Mouse (Mus musculus) midbrain, embryonic 11.5 days (tissue): ENCODE results near the gene Runx2. TPM values are rescaled to one million over a fixed set of nuclear protein-coding genes. Genes with fewer than 3 reads are reported as not detected.

Experiments used
- ATAC-seq: fragments of 200-750 bp; cut with Nextera tagmentation; 2 replicates; pipeline ENCODE4 v1.8.0; 2017; ENCODE audit warnings: moderate TSS enrichment, moderate library complexity; ENCODE audit not compliant: low FRiP score
- DNase-seq: peaks from one replicate; pipeline ENCODE4 v3.0.0; 2015; ENCODE audit warnings: low spot score; ENCODE audit errors: missing footprints
- H3K27ac ChIP-seq: fragments of 300-500 bp; sonication (generic); 2 replicates; pipeline ENCODE4 v1.5.1; 2014; ENCODE audit warnings: low read depth, low read length
- H3K27me3 ChIP-seq: fragments of 300-500 bp; sonication (generic); 2 replicates; pipeline ENCODE4 v1.6.1; 2014; ENCODE audit warnings: mild to moderate bottlenecking, low read length, moderate library complexity, mixed read lengths; ENCODE audit not compliant: control insufficient read depth, insufficient read depth
- H3K36me3 ChIP-seq: fragments of 300-500 bp; sonication (generic); 2 replicates; pipeline ENCODE4 v1.6.1; 2014; ENCODE audit warnings: mild to moderate bottlenecking, low read length, moderate library complexity, mixed read lengths; ENCODE audit not compliant: control insufficient read depth, insufficient read depth
- H3K4me1 ChIP-seq: fragments of 300-500 bp; sonication (generic); 2 replicates; pipeline ENCODE4 v1.6.1; 2014; ENCODE audit warnings: low read length; ENCODE audit not compliant: control insufficient read depth, insufficient read depth
- H3K4me2 ChIP-seq: fragments of 300-500 bp; sonication (generic); 2 replicates; pipeline ENCODE4 v1.6.1; 2014; ENCODE audit warnings: mild to moderate bottlenecking, moderate library complexity
- H3K4me3 ChIP-seq: fragments of 300-500 bp; sonication (generic); 2 replicates; pipeline ENCODE4 v1.5.1; 2014; ENCODE audit warnings: low read depth, low read length
- H3K9ac ChIP-seq: fragments of 300-500 bp; sonication (generic); 2 replicates; pipeline ENCODE4 v1.6.1; 2014; ENCODE audit warnings: low read length
- H3K9me3 ChIP-seq: fragments of 300-500 bp; sonication (generic); 2 replicates; pipeline ENCODE4 v1.6.1; 2016; ENCODE audit warnings: low read length; ENCODE audit not compliant: control insufficient read depth
- WGBS: fragments of 180-500 bp; shearing (Covaris S2); extraction: QIAGEN DNeasy Blood & Tissue Kit; methylation state at CpG from one replicate; pipeline ENCODE4 v1.1.7; 2014; 5-methylcytosine and 5-hydroxymethylcytosine counted together
- polyA plus RNA-seq: library from polyadenylated mRNA; unstranded; fragments of >200 nt; fragmentation: Nextera tagmentation; extraction: Ambion mirVana; gene quantifications from 2 replicates; pipeline ENCODE4 v1.2.1, GENCODE M21; 2014

Runx2 gene
- polyA plus RNA-seq, 1 experiment from 2014 or later = 0.46 TPM

DNA sequence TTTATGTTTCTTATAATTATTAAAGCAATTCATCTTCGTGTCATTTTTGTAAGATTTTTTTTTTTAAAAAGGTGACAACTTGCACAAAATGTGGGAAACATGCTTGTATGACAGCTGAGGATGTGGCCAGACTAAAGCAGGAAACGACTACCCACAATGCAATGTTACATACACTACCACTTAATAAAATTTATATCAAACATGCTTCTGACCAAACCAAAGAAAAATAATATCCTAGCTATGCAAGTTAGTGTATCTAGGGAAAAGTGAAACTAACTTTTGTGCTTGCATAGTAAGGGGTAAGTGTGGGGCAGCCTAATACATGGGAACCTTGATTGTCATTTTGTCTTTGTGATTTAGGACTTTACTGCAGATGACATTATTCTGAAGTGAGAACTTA lies 4.2 kb upstream of the Runx2 start:
- Histone ChIP-seq H3K27me3 (no peaks in the 10 kb centered on the region), H3K4me2 (no peak overlapping the region), H3K36me3 (no peaks in the 10 kb centered on the region), H3K4me1 (no peaks in the 10 kb centered on the region), H3K4me3 (no peak overlapping the region), H3K9ac (no peak overlapping the region), H3K9me3 (no peaks in the 10 kb centered on the region), H3K27ac (no peak overlapping the region)
- 81% methylated on average over 2 of the region's 2 CpGs for WGBS
- DNase-seq (no peak), ATAC-seq (no peak)

DNA sequence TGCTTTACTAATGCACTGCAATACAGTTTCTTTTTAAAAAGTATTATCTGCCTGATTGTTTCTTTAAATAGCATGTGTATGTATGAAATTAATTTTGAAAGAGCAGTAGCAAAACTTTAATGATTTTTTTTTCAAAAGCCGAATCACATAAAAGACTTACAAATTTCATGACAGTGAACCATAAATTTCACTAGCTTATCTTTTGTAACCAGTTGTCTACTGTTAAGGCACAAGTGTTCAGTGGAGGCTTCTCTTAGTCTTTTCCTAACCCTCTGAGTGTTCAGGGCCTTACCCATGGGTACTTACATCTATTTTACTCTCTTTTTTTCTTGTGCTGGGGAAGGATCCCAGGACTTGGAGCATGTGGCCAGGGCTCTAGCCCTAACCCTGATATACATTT lies 7.6 kb downstream of the Runx2 start:
- DNase-seq = peak; percentile 74
- no peak overlapping the region for H3K9ac ChIP-seq
- ATAC-seq = no peak
- no peaks in the 10 kb centered on the region for H3K27me3 ChIP-seq
- no peaks in the 10 kb centered on the region for H3K9me3 ChIP-seq
- no peaks in the 10 kb centered on the region for H3K36me3 ChIP-seq
- H3K4me1 ChIP-seq = no peaks in the 10 kb centered on the region
- no peak overlapping the region for H3K27ac ChIP-seq
- no peak overlapping the region for H3K4me2 ChIP-seq
- no peak overlapping the region for H3K4me3 ChIP-seq
- WGBS = 98% methylated on average over 1 of the region's 1 CpGs

DNA sequence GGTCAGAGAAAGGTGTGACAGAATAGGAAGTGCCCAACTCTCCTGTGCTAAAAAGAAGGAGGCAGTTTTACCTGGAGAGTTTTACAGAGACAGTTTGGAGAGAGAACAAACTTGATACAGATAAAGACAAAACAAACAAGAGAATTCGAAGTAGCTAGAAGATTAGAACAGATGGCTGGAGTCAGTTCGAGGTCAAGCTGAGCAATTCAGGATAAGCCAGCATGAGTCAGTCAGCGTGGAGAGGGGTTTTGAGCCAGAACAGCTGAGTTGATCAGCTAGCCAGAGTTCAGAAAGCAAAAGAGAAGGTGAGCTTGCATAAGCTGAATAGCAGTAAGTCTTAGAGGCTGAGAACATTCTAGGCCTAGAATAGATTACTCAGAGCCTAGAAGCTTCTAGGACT lies 17.3 kb downstream of the Runx2 start:
- Histone ChIP-seq H3K4me1 (no peaks in the 10 kb centered on the region), H3K4me2 (no peak overlapping the region), H3K27me3 (no peaks in the 10 kb centered on the region), H3K36me3 (no peaks in the 10 kb centered on the region), H3K9me3 (no peaks in the 10 kb centered on the region), H3K4me3 (no peak overlapping the region), H3K9ac (no peak overlapping the region), H3K27ac (no peak overlapping the region)
- ATAC-seq (no peak), DNase-seq (no peak)
- 52% methylated on average over 3 of the region's 3 CpGs for WGBS

DNA sequence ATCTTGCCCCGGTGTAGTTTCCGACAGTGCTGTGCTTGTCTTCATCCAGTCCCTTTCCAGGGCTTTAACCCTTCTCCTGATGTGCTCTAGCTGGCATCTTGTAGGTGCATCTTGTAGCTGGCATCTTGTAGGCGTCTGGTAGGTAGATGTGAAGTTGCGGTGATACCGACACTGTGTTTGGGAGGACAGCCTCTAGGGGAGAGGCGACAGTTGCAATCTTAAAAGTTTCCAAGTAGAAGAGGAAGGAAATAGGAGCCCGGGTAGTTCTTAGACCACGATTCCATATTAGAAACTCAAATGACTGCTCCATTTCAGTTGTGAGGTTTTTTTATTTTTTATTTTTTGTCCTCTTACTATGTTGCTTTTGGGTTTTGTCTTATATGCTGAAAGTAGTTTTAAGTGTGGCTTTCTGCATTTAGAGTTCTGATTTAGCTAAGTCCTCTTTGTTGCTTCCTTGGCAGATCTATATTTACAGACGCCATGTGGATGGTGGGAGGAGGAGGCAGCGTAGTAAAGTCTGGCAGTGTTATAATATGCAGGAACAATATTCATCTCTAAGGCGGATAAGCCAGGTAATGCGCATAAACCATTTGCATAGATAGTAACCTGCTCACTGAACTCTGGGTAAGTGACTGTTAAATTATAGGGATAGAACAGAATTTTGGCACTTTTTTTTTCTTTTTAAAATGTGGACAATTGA lies 22.2 kb downstream of the Runx2 start:
- 95% methylated on average over 12 of the region's 12 CpGs for WGBS
- no peak overlapping the region for H3K4me3 ChIP-seq
- H3K9me3 ChIP-seq = no peaks in the 10 kb centered on the region
- ATAC-seq (no peak), DNase-seq (peak; percentile 26)
- no peak overlapping the region for H3K27ac ChIP-seq
- H3K4me2 ChIP-seq = no peak overlapping the region
- H3K9ac ChIP-seq = no peak overlapping the region
- no peaks in the 10 kb centered on the region for H3K36me3 ChIP-seq
- H3K4me1 ChIP-seq = peaks cover 2% of the 10 kb centered on the region; the same call in 1 of the 2 replicates
- H3K27me3 ChIP-seq = no peaks in the 10 kb centered on the region

DNA sequence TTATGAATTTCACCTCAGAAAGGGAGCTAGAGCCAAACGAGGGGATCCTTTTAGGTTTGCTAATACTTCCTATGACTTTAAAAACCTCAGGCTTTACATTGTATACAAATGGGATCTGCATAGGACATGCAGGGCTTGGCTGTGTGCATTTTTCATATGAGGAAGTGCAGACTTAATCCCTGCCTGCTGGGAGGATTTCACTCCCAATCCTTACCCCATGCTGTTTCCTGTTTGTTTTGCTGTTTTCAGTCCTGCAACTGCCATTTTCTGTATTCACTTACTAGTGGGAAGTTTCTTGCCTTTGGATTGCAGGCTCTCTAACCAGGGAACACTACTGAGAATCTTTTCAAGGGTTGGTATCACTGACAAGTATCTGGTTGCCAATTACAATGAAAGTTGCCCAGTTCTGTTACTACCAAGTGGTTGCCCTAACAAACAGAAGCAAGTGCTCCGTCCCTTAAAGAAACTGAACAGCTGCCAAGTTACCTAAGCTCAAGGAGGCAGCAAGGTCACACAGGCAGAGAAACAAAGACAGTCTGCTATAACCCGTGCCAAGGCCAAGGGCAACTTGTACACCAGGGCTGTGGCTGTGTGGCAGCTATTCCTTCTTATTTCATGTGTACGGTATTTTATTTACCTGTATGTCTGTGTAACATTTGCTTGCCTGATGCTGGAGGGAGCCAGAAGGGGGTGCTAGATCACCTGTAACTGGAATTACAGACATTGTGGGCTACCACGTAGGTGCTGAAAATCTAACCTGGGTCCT lies 25.4 kb downstream of the Runx2 start:
- Histone ChIP-seq H3K4me2 (no peak overlapping the region), H3K27me3 (no peaks in the 10 kb centered on the region), H3K27ac (no peak overlapping the region), H3K9ac (no peak overlapping the region), H3K36me3 (no peaks in the 10 kb centered on the region), H3K9me3 (no peaks in the 10 kb centered on the region), H3K4me1 (peaks cover 2% of the 10 kb centered on the region; the same call in 1 of the 2 replicates), H3K4me3 (no peak overlapping the region)
- ATAC-seq (no peak), DNase-seq (peak; percentile 77)
- WGBS = 54% methylated on average over 5 of the region's 5 CpGs

DNA sequence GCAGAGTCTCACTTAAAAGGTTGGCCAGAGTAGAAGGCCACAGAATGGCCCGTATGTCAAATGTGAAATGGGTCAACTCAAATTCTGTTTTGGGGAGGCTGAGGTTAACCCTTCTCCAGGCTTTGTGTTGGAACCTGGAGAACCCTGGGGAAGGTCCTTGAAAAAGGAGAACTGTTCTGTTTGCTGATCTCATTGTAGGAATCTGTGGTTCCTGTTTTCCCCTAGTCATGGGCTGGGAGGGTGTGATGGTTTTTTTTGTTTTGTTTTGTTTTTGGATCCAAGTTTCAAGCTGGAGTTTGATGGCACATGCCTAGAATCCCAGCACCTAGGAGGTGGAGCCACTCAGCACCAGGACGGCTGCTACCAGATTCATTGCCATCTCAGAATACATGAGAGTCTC lies 31.5 kb downstream of the Runx2 start:
- no peaks in the 10 kb centered on the region for H3K36me3 ChIP-seq
- H3K27ac ChIP-seq = no peak overlapping the region
- no peak overlapping the region for H3K4me2 ChIP-seq
- H3K4me3 ChIP-seq = no peak overlapping the region
- no peaks in the 10 kb centered on the region for H3K27me3 ChIP-seq
- H3K9ac ChIP-seq = no peak overlapping the region
- ATAC-seq (no peak), DNase-seq (no peak)
- 0 out of 2 replicates have a peak, but pooled peaks cover 3% of the 10 kb centered on the region for H3K4me1 ChIP-seq
- WGBS = 78% methylated on average over 2 of the region's 2 CpGs
- H3K9me3 ChIP-seq = no peaks in the 10 kb centered on the region

DNA sequence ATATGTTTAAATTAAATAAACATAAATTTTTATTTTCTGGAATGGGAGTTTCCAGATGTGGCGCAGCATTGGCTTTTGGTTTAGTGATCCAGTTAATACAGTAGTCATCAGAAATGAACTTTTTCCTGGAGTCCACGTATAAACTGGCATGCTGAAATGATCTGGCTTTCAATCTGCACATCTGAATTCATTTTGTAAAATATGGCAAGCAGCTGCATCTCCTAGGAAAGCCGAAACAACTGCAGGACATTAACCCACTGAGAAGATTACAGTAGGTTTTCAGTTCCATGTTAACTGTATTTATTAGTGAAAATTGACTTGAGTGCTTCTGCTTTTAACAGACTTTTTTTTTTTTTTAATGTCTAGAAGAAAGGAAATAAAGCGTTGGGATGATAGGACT lies 32.2 kb downstream of the Runx2 start:
- H3K4me1 ChIP-seq = 0 out of 2 replicates have a peak, but pooled peaks cover 6% of the 10 kb centered on the region
- WGBS = 91% methylated on average over 4 of the region's 4 CpGs
- ATAC-seq = no peak
- no peaks in the 10 kb centered on the region for H3K36me3 ChIP-seq
- no peaks in the 10 kb centered on the region for H3K9me3 ChIP-seq
- H3K4me2 ChIP-seq = no peak overlapping the region
- peak; percentile 72 for DNase-seq
- no peaks in the 10 kb centered on the region for H3K27me3 ChIP-seq
- H3K27ac ChIP-seq = no peak overlapping the region
- H3K4me3 ChIP-seq = no peak overlapping the region
- H3K9ac ChIP-seq = no peak overlapping the region

DNA sequence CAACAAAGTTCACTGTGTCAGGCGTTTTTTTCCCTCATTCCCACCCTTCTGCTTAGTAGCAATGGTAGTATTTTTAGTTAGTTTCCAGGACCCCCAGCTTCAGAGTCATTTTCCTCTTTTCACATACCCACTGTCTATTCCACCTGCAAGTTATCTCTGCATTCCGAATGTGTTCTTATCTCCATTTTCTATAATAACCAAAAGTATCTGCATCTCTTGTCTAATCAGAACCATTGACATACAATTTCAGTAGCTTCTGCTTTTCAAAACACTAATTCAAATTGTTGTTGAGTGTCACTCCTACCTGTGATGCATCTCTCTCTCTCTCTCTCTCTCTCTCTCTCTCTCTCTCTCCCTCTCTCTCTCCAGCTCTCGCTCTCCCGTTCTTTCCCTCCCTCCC lies 34.2 kb downstream of the Runx2 start:
- H3K9me3 ChIP-seq = no peaks in the 10 kb centered on the region
- 68% methylated on average over 4 of the region's 4 CpGs for WGBS
- DNase-seq (no peak), ATAC-seq (no peak)
- H3K4me1 ChIP-seq = 0 out of 2 replicates have a peak, but pooled peaks cover 6% of the 10 kb centered on the region
- H3K36me3 ChIP-seq = no peaks in the 10 kb centered on the region
- H3K4me2 ChIP-seq = no peak overlapping the region
- no peak overlapping the region for H3K9ac ChIP-seq
- no peak overlapping the region for H3K27ac ChIP-seq
- H3K27me3 ChIP-seq = no peaks in the 10 kb centered on the region
- no peak overlapping the region for H3K4me3 ChIP-seq

DNA sequence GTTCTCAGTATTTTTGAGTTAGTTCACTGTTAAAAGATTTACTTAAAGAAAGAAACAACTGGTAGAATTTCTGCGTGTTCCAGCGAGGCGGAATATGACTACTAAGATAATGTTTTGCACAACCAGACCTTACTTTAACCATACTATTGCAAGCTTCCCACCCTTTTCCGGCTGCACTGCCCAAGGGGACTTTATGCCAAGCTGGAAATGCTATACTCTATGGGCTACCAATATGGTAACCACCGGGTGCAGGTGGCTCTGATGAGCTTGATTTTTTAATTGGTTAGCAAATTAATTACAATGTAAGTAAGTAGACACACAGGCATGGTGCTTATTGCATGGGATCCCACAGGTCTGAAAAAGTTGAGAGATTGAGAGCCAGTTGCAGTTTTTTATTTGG lies 36.5 kb downstream of the Runx2 start:
- H3K4me3 ChIP-seq = peak overlapping the region; percentile 89; the same call in 1 of the 2 replicates
- peak overlapping the region; percentile 73; the same call in 1 of the 2 replicates for H3K4me2 ChIP-seq
- ATAC-seq = no peak
- no peaks in the 10 kb centered on the region for H3K27me3 ChIP-seq
- WGBS = 82% methylated on average over 5 of the region's 5 CpGs
- H3K27ac ChIP-seq = no peak overlapping the region
- no peaks in the 10 kb centered on the region for H3K9me3 ChIP-seq
- no peak for DNase-seq
- H3K9ac ChIP-seq = no peak overlapping the region; the same call in 1 of the 2 replicates
- H3K36me3 ChIP-seq = no peaks in the 10 kb centered on the region
- H3K4me1 ChIP-seq = 0 out of 2 replicates have a peak, but pooled peaks cover 6% of the 10 kb centered on the region
